Mouse (Mus musculus): ENCODE results near the gene Pde4d.

GRCm38 (mm10) chr13:109708326-109708725 lies 1258.6 kb downstream of the Pde4d start:
- TF ChIP-seq CTCF (IDR thresholded peaks at IDR 0.05; ENCODE audit: insufficient read depth, low read depth, low read length) = no peak
- TF ChIP-seq POLR2A (IDR thresholded peaks at IDR 0.05; ENCODE audit: insufficient read depth, low read depth, low read length) = no peak
